Mouse (Mus musculus): ENCODE results near the gene Zfp629.

Gene Zfp629

GRCm38 (mm10) chr7:127614511-127614890, 1.1 kb downstream of the Zfp629 start:
- DNase-seq (ENCODE audit: low spot score in 2 of 2), result peak; percentile 32 to 37

- DNase-seq (ENCODE audit: low spot score in 2 of 2), result no peak
Measured at GRCm38 (mm10) chr7:127614091-127614490, 1.5 kb downstream of the Zfp629 start.

- DNase-seq (ENCODE audit: low spot score in 2 of 2), result no peak
Measured at GRCm38 (mm10) chr7:127613501-127613900, 2.1 kb downstream of the Zfp629 start.

GRCm38 (mm10) chr7:127611561-127611960, 4.0 kb downstream of the Zfp629 start:
- no peak for DNase-seq (ENCODE audit: low spot score in 2 of 2)

GRCm38 (mm10) chr7:127611011-127611410, 4.6 kb downstream of the Zfp629 start:
- no peak for DNase-seq (ENCODE audit: low spot score in 2 of 2)

GRCm38 (mm10) chr7:127607150-127607549, 8.4 kb downstream of the Zfp629 start:
- no peak for DNase-seq (ENCODE audit: low spot score in 2 of 2)

GRCm38 (mm10) chr7:127604256-127604655, 11.3 kb downstream of the Zfp629 start:
- DNase-seq (ENCODE audit: low spot score in 2 of 2), result no peak

GRCm38 (mm10) chr7:127602903-127603302, 12.7 kb downstream of the Zfp629 start:
- no peak for DNase-seq (ENCODE audit: low spot score in 2 of 2)

- no peak for DNase-seq (ENCODE audit: low spot score in 2 of 2)
Measured at GRCm38 (mm10) chr7:127601735-127602134, 13.9 kb downstream of the Zfp629 start.

GRCm38 (mm10) chr7:127600612-127601011, 15.0 kb downstream of the Zfp629 start:
- no peak for DNase-seq (ENCODE audit: low spot score in 2 of 2)

GRCm38 (mm10) chr7:127596747-127597146, 18.9 kb downstream of the Zfp629 start:
- DNase-seq (ENCODE audit: low spot score in 2 of 2), result no peak

- DNase-seq (ENCODE audit: low spot score in 2 of 2), result no peak
Measured at GRCm38 (mm10) chr7:127592575-127592974, 23.0 kb downstream of the Zfp629 start.

- no peak for DNase-seq (ENCODE audit: low spot score in 2 of 2)
Measured at GRCm38 (mm10) chr7:127591108-127591507, 24.5 kb downstream of the Zfp629 start.

GRCm38 (mm10) chr7:127589637-127590036, 26.0 kb downstream of the Zfp629 start:
- no peak for DNase-seq (ENCODE audit: low spot score in 2 of 2)

- DNase-seq (ENCODE audit: low spot score in 2 of 2), result no peak
Measured at GRCm38 (mm10) chr7:127588901-127589300, 26.7 kb downstream of the Zfp629 start.

GRCm38 (mm10) chr7:127588011-127588871, 27.4 kb downstream of the Zfp629 start, which contains the start of the genes Ccdc189 and Rnf40:
Gene Ccdc189, minus strand, starts transcription at chr7:127588595.
Gene Rnf40, plus strand, starts transcription at chr7:127588767.
- DNase-seq (ENCODE audit: low spot score in 2 of 2), result peak; percentile 86 to 93

GRCm38 (mm10) chr7:127587196-127587595, 28.4 kb downstream of the Zfp629 start:
- no peak for DNase-seq (ENCODE audit: low spot score in 2 of 2)

- no peak for DNase-seq (ENCODE audit: low spot score in 2 of 2)
Measured at GRCm38 (mm10) chr7:127586149-127586548, 29.4 kb downstream of the Zfp629 start.

- DNase-seq (ENCODE audit: low spot score in 2 of 2), result no peak
Measured at GRCm38 (mm10) chr7:127585031-127585430, 30.6 kb downstream of the Zfp629 start.

- no peak for DNase-seq (ENCODE audit: low spot score in 2 of 2)
Measured at GRCm38 (mm10) chr7:127583260-127583659, 32.3 kb downstream of the Zfp629 start.

GRCm38 (mm10) chr7:127574115-127574514, 41.5 kb downstream of the Zfp629 start:
- no peak for DNase-seq (ENCODE audit: low spot score in 2 of 2)

- no peak for DNase-seq (ENCODE audit: low spot score in 2 of 2)
Measured at GRCm38 (mm10) chr7:127573503-127574008, 42.0 kb downstream of the Zfp629 start.

GRCm38 (mm10) chr7:127572895-127573471, 42.6 kb downstream of the Zfp629 start, which contains the start of gene Phkg2:
Gene Phkg2, plus strand, starts transcription at chr7:127573340.
- peak; percentile 80 to 92 for DNase-seq (ENCODE audit: low spot score in 2 of 2)
